Mouse (Mus musculus): Measurements from ENCODE around the gene Dock2.
"Not testable (repeated sequence)": the region's sequence is repeated elsewhere in the genome, so short reads cannot be mapped to it uniquely, and the experiment has no call there.

Gene Dock2

GRCm38 (mm10) chr11:34783587-34784043, at the start of gene Dock2:
Gene Dock2, minus strand, starts transcription at chr11:34783892.
- peak; percentile 84 to 86 for DNase-seq (ENCODE audit: low spot score in 2 of 2)

DNA sequence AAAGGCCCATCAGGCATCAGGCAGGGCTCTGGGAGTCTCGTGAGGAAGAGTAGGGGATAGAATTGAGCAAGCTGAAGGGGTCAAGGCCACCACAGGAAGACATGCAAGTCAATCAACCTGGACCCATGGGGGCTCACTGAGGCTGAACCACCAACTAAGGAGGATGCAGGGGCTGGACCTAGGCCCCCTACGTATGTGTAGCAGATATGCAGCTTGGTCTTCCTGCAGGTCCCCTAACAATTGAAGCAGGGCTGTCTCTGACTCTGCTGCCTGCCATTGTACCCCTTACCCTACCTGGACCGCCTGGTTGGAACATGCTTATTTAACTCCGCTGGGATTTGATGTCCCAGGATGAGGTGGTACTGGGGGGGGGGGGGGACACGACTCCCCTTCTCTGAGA, 49.0 kb upstream of the Dock2 start:
- no peak for DNase-seq (ENCODE audit: low spot score in 2 of 2)

GRCm38 (mm10) chr11:34827803-34828202, 44.1 kb upstream of the Dock2 start:
- DNase-seq (ENCODE audit: low spot score in 2 of 2) = no peak

GRCm38 (mm10) chr11:34826940-34827339, 43.2 kb upstream of the Dock2 start:
- no peak for DNase-seq (ENCODE audit: low spot score in 2 of 2)

DNA sequence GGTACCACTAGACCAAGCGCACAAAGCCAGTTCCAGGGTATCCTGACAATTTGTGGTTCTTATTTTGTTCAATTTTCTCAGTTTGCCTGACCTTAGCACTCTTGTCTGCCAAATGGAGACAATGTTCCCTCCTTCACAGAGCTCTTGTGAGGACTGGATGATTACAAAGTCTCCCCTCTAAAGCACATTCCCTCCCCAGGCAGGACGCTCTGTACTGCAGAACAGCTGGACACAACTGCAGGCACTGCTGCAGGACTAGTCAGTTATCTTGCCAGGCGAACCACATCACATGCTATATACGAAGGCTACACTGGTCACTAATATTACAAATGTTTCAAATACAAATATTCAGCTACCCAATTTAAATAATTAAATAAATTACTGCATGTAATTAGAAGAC, 41.1 kb upstream of the Dock2 start:
- DNase-seq (ENCODE audit: low spot score in 2 of 2) = no peak

- no peak for DNase-seq (ENCODE audit: low spot score in 2 of 2)
Measured at GRCm38 (mm10) chr11:34814767-34815166, 31.1 kb upstream of the Dock2 start.

- DNase-seq (ENCODE audit: low spot score in 2 of 2) = no peak
Measured at GRCm38 (mm10) chr11:34814319-34814718, 30.6 kb upstream of the Dock2 start.

GRCm38 (mm10) chr11:34805026-34805425, 21.3 kb upstream of the Dock2 start:
- DNase-seq (ENCODE audit: low spot score in 2 of 2) = not testable (repeated sequence)

GRCm38 (mm10) chr11:34798066-34798465, 14.4 kb upstream of the Dock2 start:
- DNase-seq (ENCODE audit: low spot score in 2 of 2) = not testable (repeated sequence)

DNA sequence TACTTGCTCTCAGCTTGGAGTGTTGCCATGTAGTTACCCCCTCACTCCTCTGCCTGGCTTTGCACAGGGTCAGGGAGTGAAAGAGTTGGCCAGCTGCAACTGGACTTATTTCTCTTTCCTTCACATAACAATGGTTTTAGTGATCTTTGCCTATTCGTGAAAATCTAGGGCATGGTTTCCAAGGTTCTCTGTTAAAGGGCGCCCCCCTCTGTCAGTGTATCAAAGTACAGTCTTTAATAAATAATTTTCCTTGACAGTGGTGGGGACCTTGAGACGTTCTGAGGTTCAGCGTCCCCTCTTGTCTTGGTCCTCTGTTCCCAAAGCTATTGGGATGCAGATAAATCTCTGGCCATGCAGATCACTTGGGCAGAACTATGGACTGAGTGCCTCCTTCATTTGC, 12.4 kb upstream of the Dock2 start:
- DNase-seq (ENCODE audit: low spot score in 2 of 2) = peak; percentile 65 to 73

GRCm38 (mm10) chr11:34791872-34792271, 8.2 kb upstream of the Dock2 start:
- DNase-seq (ENCODE audit: low spot score in 2 of 2) = no peak

DNA sequence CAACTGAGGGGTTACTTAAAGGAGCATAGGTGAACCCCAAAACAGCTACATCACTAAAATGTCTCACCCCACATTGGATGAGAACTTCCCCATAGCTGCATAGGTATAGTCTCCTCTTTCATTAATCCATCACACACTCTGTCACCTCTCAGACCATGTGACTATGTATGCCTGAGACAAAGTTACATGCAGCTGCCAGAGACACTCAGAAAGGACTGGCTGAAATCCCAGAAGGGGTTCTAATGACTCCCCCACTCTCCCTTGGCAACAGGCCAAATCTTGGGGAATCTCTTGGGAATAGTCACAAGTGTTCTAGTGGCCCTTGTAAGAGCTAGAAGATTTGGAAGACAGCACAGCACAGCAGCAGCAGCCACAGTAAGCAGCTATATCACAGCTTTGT, 1.2 kb upstream of the Dock2 start:
- no peak for DNase-seq (ENCODE audit: low spot score in 2 of 2)

DNA sequence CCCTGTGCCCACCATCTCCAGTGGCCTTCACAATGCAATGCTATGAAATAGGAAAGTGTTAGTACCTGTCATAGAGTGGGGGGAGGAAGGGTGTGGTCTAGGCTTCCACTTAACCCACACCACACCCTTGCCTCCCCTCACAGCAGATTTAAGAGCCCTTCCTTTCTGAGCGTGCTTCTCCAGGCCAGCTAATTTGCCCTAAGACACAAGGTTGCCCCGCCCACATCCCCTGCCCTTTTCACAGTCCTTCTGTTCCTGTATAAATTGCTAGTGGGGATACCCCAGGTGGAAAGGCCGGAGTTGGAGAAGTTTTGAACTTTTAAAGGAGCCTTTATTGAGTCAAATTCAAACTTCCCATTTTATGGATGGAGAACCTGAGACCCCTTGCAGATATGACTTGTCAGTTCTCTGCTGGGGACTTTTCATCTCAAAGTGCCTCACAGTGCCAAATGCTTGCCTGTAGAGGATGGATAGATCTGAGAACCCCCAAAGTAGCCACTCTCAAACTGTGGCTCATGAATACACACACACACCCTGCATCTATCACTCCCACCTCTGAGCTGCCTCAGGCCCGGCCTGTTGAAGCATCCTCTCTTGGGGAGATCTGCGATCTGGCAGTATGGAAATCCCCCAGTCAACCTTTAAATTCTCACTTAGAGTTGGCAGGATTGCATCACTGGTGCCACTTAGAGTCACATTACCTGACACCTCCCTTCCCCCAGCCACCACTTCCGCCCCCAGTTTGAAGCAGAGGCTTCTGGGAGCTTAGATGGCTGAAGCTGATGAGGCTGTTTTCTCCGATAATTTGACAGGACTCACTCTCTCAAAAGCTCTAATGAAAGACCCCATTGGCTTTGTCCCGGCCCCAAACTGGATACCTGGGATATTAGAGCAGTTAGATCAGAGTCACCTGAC, 919 bp downstream of the Dock2 start:
- peak; percentile 96 to 98 for DNase-seq (ENCODE audit: low spot score in 2 of 2)

- DNase-seq (ENCODE audit: low spot score in 2 of 2) = no peak
Measured at GRCm38 (mm10) chr11:34780786-34781185, 2.9 kb downstream of the Dock2 start.

- DNase-seq (ENCODE audit: low spot score in 2 of 2) = no peak
Measured at GRCm38 (mm10) chr11:34779966-34780365, 3.7 kb downstream of the Dock2 start.

DNA sequence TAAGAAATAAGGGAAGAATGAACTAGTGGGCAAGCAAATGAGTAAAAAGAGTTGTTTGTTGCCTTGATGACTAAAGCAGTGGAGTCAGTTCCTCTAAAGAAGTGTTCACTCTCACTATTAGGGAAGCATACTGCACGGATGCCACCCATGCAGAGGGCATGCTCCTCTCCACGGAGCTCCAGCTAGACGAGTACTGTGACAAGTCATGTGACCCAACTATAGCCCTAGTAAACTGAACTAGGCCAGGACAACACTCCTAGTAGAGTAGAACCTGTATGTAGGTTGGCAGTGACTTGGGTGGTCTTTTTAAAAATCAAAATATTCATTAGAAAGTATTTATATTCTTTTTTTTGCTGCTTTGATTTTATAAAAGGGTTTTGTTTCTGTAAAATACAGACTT, 5.3 kb downstream of the Dock2 start:
- no peak for DNase-seq (ENCODE audit: low spot score in 2 of 2)

DNA sequence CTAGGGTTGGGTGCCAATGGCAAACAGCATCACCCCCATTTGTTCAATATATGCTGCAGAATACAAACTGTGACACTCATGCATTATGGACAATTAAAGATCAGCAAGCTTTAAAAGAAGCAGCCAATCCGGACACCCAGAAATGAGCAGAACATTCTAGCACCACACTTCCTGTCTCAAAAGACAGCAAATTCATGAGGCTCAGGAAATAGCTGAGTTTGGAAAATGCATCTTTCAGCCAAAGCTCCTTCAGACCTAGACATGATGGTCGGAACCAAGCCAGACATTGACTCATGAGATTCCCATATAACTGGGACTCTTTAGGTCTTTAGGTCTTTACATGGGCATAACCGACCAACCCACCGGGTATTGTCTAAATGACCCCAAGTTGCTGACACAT, 6.2 kb downstream of the Dock2 start:
- DNase-seq (ENCODE audit: low spot score in 2 of 2) = no peak

DNA sequence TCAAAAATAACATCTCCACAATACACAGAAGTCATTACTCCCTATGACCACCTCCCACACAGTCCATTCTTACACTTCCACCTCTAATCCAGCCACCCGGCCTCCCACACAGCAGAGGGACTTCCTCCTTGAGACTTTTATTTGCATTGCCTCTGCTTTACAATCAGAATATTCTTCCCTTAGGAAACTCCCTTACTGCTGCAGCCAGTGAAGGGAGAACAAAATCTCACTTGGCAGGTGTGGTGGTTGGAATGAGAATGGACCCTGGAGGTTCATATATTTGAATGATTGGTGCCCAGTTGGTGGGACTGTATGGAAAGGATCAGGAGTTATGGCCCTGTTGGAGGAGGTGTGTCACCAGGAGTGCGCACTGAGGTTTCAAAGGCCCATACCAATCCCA, 7.6 kb downstream of the Dock2 start:
- no peak for DNase-seq (ENCODE audit: low spot score in 2 of 2)

DNA sequence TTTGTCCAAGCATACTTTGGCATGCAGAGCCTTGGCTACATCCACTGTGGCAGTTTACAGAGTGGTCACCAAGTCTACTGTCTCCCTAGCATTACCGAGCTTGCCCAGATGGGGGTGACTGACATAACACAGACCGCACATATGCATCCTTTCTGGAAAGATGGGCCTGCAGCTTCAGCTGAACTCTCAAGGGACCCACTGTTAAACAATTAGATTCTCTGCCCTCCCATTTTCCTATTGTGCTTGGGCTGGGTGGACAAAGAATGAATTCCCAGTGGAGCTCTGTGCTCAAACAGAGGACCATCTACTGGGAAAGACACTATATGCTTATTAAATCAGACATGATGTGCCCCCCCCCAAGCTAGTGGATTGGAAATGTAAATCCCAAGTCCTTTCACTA, 9.1 kb downstream of the Dock2 start:
- DNase-seq (ENCODE audit: low spot score in 2 of 2) = peak in 1 of 2 experiments; percentile 40

DNA sequence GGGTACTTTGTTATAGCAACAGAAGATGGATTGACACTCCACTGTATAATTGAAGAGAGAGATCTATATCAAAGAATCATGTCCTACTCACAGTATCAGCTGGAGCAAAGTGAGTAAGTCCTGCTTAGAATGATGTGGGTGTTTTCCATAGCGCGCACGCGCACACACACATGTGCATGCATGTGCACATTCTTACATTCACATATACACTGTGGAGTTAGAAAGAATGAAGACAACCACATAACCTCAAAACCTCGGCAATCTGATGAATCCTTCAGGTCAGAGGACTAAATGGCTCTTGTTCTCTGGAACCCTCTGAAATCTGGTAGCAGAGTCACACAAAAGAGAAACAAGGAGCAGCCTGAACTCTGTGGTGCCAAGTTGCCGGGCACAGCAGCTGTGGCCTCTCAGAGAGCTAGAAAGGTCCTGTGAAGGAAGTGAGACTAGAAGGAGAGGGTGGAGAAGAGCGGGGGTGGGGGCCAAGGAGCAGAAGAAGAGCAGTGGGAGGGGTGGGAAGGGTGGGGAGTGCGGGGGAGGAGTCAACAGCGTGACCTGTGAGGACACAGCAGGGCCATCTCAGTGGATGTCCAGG, 10.3 kb downstream of the Dock2 start:
- peak in 1 of 2 experiments; percentile 38 for DNase-seq (ENCODE audit: low spot score in 2 of 2)

DNA sequence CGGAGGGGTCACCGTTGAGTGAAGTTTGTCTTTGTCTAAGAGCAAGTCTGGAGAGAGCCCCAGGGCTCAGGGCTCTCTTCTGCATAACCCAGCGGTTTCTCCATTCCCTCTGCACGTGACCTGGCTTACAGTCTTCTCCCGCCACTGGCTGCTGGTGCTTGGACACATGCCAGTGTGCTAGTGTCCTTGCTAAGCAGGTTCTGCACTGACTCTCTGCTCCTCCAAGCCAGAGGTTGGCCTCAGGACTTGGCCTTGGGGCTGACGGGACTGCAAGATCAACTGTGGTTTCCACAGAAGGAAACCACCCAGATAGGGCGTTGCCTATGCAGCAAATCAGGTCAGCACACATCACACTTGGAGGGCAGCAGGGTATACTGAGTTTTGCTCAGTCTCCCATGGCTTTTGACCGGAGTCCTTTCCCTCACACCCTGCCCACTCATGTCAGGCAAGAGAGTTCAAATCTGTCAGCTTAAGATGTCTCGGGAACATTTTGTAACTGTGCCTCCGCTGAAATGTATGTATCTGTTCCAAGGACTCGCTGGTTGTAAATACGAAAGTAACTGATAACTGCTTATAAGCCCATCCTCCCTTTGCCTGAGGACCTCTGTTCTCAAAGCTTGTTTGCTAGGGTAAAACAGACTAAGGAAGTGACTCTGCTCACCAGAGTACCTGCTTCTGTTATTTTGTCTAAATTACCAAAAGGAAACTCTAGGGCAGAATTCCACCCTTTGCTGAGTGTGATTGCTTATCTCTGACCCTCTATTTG, 12.3 kb downstream of the Dock2 start:
- peak; percentile 84 to 87 for DNase-seq (ENCODE audit: low spot score in 2 of 2)

GRCm38 (mm10) chr11:34770666-34771065, 13.0 kb downstream of the Dock2 start:
- peak; percentile 44 to 59 for DNase-seq (ENCODE audit: low spot score in 2 of 2)

All from natural killer cell, adult 2 months (primary cell).